Mouse (Mus musculus) spleen, postnatal 14 days (tissue): ENCODE data around the gene Cacna1s.

Experiments used
- DNase-seq, 2 experiments: peaks; one replicate each; pipeline ENCODE4 v3.0.0; 2021 to 2022; ENCODE audit warnings: low spot score in 2 of 2

Cacna1s gene

DNA sequence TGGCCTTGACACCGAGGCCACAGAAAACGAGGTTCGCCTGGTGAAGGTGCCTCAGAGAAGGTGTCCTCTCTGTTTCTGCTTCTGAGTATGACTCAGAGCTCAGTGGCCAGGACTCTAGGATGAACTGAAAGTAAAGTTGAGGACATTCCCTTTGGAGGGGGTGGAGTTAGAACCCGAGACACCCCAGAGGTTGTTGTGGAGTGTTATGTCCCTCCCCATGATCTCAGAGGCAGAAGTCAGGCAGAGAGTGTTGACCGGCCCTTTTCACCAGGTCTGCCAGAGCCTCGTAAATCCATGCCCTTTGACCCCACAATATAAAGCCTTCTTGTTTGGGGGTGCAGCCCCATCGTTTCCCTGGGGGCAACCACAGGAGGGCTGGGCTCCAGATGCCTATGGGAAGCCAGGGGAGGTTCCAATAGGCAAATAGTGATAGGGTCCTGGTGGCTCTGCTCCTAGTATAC, 84.6 kb downstream of the Cacna1s start:
- DNase-seq, result no peak

DNA sequence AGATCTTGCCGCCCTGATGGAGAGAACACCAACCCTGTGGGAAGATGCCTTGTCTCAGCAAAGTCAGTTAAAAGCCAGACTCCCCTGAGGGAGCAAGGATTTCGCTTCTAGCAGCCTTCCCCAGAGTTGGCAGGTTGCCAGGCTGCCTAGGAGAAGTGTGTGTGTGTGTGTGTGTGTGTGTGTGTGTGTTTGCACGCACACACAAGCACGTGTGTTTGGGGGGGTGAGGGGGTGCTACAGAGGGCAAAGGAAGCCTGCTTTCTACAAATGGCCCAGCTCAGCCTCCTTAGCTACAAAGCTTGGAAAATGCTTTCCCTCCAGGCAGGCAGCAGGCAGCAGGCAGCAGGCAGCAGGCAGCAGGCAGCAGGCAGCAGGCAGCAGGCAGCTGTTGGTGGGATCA, 85.0 kb downstream of the Cacna1s start:
- DNase-seq, result peak in 1 of 2 experiments; percentile 47

DNA sequence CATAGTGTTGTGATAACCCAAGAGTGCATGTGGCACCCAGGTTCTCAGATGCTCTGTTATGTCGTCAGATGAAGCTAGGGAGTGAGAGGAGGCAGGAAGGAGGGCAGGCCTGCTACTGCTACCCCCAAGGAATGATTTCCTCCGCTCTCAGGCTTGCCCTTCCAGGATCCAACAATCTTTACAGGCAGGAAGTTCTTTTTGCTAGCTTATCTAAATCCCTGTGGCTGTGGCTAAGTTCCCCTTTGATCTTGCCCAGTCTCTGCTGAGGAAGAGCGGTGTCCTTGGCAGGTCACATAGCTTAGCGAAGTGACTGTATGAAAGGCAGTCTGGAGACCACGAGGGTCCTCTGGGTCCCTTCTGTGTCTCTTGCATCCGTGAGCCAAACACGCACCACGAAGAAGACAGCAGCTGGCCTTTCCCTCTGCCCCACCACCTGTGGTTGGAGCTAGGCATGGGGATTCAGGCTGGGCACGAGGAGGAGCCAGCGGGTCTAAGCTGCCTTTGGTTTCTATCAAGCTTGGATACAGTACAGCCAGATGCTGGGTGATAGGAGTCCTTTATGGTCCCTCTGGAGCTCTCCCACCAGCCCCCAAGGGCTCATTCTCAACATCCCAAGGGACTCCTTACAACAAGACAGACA, 85.8 kb downstream of the Cacna1s start:
- DNase-seq, result no peak

DNA sequence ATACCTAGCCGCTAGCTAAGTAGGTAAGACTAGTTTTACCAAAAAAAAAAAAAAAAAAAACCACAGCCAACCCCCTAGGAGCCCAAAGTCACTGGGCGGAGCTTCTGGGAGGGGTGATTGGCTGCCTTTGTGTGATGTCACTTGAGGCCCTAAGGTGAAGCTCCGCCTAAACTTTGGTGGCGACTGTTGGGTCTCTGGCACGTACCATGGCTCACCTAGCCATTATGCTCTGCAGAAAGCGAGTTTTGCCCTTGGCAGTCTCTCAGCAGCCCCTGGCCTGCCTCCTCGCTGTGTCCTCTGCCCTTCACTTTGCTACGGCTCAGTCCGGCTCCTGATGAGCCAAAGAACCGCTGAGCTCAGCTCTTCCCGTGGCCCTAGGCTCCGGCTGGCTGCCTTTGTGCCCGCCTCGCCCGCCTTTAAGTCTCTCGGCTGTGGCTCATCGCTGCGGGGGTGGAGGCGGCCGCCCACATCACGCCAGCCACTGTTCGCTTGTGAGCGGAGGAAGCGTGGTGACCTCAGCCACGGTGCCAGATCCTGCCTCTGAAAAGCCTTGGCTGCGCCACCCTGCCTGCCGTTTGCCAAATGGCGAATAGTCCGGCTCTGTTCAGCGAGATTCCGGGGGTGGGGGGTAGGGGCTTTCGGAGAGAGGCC, 87.6 kb downstream of the Cacna1s start:
- peak; percentile 55 to 66 for DNase-seq

DNA sequence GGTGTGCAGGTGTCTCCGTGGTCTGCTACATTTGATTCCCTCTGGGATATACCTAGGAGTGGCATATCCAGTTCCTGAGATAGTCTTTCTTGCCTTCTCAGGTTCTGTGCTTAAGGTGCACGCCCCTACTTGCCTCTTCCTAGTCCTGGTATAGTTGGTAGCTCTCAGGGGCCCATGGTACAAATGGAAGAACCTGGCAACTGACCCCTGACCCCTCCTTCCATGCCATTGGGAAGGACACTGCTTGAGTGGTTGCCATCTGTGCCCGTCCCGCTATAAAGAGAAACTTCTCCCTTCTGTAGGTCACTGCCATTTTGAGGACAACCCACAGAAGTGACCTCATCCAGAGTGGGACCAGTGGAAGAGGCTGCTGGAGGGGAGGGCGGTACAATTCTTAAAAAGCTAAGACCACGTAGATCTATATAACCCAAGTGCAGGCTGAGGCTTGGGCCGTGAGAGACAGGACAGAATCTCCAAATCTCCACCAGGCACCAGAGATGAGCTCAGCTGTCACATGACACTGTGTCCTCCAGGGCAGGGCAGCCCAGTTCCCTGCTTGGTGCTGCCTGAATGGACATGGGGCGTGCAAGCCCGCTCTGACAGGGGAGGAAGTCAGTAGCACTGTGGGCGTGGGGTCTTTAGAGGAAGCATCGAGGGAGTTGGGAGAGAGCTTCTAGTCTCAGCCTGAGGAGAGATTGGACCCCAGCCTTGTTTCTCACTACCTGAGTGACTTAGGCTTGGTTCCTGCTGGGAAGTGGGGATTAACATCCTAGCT, 88.8 kb downstream of the Cacna1s start:
- no peak for DNase-seq

DNA sequence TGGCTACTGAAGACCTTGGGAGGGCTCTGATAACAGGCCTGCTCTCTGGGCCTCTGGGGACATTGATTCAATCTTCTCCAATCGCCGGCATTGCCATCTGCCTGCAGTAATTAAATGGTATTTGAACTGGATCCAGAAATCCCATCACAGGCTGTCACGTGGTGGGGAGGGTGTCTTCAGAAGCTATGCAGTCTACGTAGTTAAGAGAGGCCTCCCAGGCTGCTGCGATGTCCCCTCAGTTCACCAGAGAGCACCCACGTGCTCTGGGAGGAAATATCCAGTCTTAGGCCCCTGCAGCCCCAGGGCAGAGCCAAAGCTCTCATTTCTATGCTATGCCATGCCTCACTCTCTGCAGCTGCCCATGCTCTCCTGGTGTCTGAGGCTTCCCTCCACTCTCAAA, 89.8 kb downstream of the Cacna1s start:
- no peak for DNase-seq

DNA sequence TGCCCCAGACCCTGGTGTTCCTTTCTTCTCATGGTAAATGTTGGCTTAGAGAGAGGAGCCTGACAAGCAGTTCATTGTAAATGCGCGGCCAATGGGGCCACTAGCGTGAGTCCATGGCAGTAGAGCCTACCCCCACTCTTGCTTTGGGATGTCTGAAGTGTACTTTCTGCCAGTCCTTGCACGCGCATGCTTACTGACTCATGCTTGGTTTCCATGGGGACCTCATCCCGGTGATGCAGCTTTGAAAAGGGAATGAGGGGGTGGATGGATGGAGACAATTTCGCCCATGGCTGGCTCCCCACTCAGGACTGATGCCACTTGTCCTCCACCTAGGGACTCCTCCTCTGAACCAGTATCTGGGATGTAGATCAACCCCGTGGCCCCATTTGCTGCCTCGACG, 91.0 kb downstream of the Cacna1s start:
- DNase-seq, result no peak

DNA sequence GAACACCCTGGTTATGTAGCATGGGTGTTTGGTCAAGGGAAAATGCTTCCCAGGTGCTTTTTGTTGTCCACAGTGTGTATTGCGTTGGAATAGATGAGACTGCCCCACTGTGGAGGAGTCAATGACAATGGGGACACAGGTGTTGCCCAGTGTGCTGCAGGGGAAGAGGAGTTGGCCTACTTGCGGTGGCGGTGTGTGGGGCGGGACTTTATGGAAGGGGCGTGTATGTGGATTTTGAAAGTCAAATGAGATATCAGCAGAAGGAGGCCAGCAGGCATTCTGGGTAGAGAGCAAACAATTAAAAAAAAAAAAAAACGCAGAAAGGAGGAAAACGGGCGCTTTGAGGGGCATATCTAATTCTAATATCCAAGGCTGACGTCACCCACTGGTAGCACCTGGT, 97.2 kb downstream of the Cacna1s start:
- DNase-seq, result no peak

DNA sequence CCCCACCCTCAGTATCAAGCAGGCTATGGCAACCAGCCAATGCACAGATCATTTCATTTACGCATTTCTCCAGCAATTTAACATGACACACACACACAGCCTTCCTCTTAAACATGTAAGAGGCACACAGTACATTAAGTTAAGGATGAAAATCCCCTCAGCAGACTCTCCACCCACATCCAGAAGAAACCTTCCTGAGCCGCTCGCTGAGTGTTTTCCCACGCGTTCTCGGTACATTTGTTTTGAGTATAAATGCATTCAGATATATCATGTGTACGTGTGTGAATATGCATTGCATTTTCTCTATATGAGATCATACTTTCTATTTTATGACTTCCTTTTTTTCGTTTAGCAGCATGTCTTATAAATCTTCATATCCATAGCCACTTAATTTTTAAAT, 98.8 kb downstream of the Cacna1s start:
- no peak for DNase-seq

DNA sequence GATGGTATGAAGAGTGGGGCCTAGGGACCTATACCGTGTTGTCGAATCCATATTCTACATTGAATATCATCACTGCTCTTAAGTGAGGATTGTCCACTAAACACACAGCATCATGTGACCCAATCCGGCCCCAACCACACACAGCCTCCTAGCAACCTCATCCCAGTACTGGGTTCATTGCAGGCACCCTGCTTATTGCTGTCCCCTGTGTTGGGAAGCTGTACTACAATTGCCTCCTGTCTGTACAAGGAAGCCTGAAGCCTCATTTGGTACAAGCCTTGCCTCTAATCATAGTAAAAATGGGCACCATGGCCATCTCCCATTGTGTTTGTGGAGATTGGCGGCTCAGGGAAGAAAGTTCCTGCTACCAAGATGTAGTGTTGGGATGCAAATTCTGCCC, 103.8 kb downstream of the Cacna1s start:
- no peak for DNase-seq

DNA sequence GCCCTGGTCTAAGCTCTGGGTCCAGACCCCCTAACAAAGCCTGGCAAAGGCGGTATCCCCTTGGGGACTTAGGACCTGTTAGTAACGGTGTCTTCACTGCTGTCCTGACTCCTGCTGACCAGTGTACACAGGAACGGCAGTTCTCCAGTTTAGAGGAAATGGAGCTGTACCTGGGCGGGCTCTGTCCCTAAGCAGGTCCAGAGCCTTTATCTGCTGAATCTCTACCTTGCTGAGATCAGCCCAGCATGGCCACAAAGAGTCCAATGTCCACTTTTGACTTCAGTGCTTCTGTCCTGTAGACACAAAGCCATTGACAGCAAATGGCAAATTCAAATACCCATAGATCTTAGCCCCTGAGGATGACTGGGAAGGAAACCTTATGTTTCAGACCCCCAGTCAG, 104.4 kb downstream of the Cacna1s start:
- no peak for DNase-seq

DNA sequence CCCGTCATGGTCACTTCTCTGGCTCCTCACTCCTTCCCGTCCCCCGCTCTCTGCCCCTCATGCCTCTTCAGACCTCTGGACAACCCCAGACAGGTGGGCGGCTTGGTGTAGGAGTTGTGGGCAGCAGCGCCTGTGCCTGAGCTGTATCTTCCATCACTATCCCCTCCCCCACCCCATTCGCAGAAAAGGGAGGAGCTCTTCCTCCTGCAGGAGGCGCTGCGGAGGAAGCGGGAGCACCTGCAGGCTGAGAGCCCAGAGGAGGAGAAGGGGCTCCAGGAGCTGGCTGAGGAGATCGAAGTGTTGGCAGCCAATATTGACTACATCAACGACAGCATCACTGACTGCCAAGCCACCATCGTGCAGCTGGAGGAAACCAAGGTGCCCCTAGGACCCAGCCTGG, 107.3 kb downstream of the Cacna1s start:
- DNase-seq, result no peak

DNA sequence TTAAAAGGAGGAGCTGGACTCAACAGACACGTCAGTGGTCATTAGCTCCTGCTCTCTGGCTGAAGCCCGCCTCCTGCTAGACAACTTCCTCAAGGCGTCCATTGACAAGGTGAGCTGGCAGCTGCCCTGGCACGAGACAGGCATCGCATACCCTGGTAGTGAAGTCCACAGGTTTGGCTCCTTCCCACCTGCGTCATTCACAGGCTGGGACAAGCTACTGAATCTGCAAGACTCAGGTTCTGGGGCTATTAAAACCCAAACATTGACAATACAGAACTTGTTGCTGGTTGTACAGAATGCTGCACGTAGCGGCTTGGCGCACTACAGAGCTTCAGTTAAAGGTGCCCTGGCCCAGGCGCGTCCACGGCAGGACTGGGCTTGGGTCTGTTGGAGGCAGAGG, 107.7 kb downstream of the Cacna1s start:
- DNase-seq, result no peak

DNA sequence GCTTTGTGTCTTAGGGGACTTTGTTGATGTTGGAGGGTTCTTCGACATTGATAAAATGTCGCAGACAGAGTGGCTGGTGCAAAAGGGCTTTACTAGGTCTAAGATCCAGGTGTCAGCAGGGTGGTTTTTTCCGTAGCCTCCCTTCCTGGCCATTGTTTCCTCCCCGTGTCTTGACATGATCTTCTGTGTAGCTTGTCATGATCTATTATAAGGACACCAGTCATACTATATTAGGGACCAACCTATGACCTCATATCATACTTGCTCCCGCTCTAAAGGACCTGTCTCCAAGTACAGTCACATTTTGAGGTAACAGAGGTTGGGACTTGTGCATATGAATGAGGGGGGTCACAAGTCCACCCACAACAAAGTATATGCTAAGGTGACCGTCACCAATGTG, 108.4 kb downstream of the Cacna1s start:
- DNase-seq, result no peak

DNA sequence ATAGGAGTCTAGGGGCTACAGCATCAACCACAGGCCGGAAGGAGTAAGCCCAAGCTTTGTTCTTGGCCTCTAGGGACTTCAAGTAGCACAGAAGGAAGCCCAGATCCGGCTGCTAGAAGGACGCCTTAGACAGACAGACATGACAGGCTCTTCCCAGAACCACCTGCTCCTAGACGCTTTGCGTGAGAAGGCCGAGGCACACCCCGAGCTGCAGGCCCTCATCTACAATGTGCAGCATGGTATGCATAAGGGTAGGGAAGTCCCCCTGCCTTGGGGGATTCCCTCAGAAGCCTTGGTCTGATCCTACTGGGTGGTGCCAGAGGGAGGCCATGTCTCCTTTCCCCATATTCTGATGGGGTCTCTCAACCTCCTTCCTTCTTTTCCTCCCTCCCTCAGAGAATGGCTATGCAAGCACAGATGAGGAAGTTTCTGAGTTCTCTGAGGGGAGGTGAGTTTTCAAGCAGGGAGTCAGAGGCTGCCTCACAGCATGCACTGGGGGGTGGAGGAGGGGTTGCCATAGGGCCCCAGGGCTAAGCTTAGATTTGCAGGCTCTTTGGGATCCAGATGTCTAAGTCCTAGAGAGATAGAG, 108.9 kb downstream of the Cacna1s start:
- DNase-seq, result no peak

DNA sequence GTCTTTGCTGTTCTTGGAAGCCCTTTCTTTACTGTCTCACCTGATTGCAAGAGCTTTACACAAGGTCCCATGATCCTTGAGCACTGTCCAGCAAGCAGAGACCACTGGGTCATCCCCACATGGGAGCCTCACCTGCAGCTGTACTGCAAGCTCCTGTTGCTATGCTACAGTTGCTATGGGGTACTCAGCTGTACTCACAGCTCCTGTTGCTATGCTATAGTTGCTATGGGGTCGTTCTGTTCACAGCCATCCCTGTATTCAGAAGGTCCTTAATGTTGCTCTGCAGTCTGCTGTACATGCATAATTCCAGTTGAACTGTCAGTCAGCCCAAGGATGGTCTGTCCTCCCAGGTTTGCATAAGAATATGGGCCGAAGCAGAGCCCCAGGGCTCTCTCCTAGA, 112.9 kb downstream of the Cacna1s start:
- DNase-seq, result no peak

DNA sequence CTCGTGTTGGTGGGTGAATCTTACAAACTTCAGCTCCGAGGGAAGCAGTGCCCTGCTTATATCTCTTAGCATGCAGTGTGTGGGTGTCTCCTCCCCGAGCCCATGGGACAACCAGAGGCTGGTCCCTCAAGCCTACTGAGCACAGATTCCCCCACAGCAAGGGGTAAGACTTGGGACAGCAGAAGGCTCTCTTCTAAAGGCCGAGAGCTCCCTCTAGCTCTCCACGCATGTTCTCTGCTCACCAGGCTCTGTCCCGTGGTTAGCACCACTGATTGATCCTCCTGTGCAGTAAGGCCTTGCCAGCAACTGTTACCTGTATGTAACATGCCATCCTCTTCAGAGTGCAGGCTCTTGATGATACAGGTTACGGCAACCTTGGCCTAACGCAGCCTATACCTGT, 115.1 kb downstream of the Cacna1s start:
- no peak for DNase-seq
